Mouse (Mus musculus) brain, embryonic 14.5 days (tissue): ENCODE measurements around the gene Ankle1.

Experiments used
- CTCF ChIP-seq: fragments of 200-500 bp; IDR thresholded peaks from 2 replicates; pipeline ENCODE4 v1.5.1; 2012; ENCODE audit warnings: inconsistent platforms, mild to moderate bottlenecking, moderate library complexity, borderline replicate concordance; ENCODE audit not compliant: insufficient read depth, insufficient read length; ENCODE audit errors: extremely low read depth
- POLR2A ChIP-seq: fragments of 200-500 bp; IDR thresholded peaks from 2 replicates; pipeline ENCODE4 v1.6.1; 2012; ENCODE audit warnings: mild to moderate bottlenecking, inconsistent platforms, borderline replicate concordance; ENCODE audit not compliant: poor library complexity, insufficient read depth, insufficient read length, severe bottlenecking; ENCODE audit errors: extremely low read depth

DNA sequence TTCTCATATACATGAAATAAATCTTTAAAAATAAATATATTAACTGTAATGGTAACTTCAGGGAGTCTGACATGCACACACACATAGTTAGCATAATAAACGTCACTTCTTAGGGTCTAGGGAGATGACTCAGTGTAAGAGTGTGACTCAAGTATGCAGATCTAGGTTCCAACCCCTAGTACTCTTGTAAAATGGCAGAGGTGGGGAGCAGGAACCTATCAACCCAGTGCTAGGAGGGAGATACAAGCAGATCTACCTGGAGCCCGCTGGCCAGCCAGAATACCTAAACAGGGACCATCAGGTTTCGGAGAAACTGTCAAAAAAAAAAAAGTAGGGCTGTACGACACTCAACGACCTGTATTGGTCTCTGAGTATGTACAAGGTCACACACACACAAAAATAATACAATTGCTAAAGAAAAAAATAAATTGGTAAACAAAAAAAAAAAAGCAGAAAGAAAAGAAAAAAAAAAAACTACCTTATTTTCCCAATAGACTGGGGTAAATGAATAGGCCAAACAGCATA lies 35.0 kb upstream of the Ankle1 start:
- TF ChIP-seq POLR2A (no peak), CTCF (no peak)
